Mouse (Mus musculus): ENCODE measurements around the gene 4933402E13Rik.

The 4933402E13Rik gene

GRCm38 (mm10) chrX:62283199-62283598 lies at the start of gene 4933402E13Rik:
TSS of gene 4933402E13Rik (plus strand) at chrX:62283499.
- DNase-seq (ENCODE audit: low spot score), result no peak

Data from ovary, postnatal 14 days (tissue).